Mouse (Mus musculus) forebrain, embryonic 14.5 days (tissue): ENCODE results near the gene Cdc42bpg. TPM values are rescaled to one million over a fixed set of nuclear protein-coding genes. Genes with fewer than 3 reads are reported as not detected.

Source experiments
- ATAC-seq: fragments of 200-750 bp; cut with Nextera tagmentation; 2 replicates; pipeline ENCODE4 v1.8.0; 2017; ENCODE audit warnings: mild to moderate bottlenecking, moderate library complexity
- DNase-seq: peaks from one replicate; pipeline ENCODE4 v3.0.0-alpha.2; 2015; ENCODE audit warnings: low spot score
- H3K27ac ChIP-seq: fragments of 300-500 bp; sonication (generic); 2 replicates; pipeline ENCODE4 v1.5.1; 2014; ENCODE audit warnings: low read depth, mild to moderate bottlenecking, control low read depth, low read length, moderate library complexity
- H3K27me3 ChIP-seq: fragments of 300-500 bp; sonication (generic); replicated peaks from 2 replicates; pipeline ENCODE4 v1.6.1; 2014; ENCODE audit warnings: low read length, control low read depth, mixed read lengths; ENCODE audit not compliant: control insufficient read depth, insufficient read depth
- H3K36me3 ChIP-seq: fragments of 300-500 bp; sonication (generic); 2 replicates; pipeline ENCODE4 v1.6.1; 2014; ENCODE audit warnings: low read length, control low read depth; ENCODE audit not compliant: control insufficient read depth, insufficient read depth
- H3K4me1 ChIP-seq: fragments of 300-500 bp; sonication (generic); 2 replicates; pipeline ENCODE4 v1.6.1; 2014; ENCODE audit warnings: antibody characterized with exemption, low read length, control low read depth; ENCODE audit not compliant: control insufficient read depth, insufficient read depth
- H3K4me2 ChIP-seq: fragments of 300-500 bp; sonication (generic); 2 replicates; pipeline ENCODE4 v1.6.1; 2014; ENCODE audit warnings: mild to moderate bottlenecking, control low read depth, low read length
- H3K4me3 ChIP-seq: fragments of 300-500 bp; sonication (generic); 2 replicates; pipeline ENCODE4 v1.5.1; 2014; ENCODE audit warnings: low read depth, low read length, control low read depth
- H3K9ac ChIP-seq: fragments of 300-500 bp; sonication (generic); 2 replicates; pipeline ENCODE4 v1.6.1; 2014; ENCODE audit warnings: mild to moderate bottlenecking, low read length, control low read depth, moderate library complexity
- H3K9me3 ChIP-seq: fragments of 300-500 bp; sonication (generic); replicated peaks from 2 replicates; pipeline ENCODE4 v1.6.1; 2016; ENCODE audit warnings: low read length, control low read depth, mixed read lengths; ENCODE audit not compliant: control insufficient read depth
- WGBS: fragments of 180-500 bp; shearing (Covaris S2); extraction: QIAGEN DNeasy Blood & Tissue Kit; methylation state at CpG from one replicate; pipeline ENCODE4 v1.1.7; 2014; 5-methylcytosine and 5-hydroxymethylcytosine counted together
- polyA plus RNA-seq: library from polyadenylated mRNA; unstranded; fragments of >200 nt; fragmentation: Nextera tagmentation; extraction: Ambion mirVana; gene quantifications from 2 replicates; pipeline ENCODE4 v1.2.1, GENCODE M21; 2014

Cdc42bpg gene
- polyA plus RNA-seq, 1 experiment from 2014 or later = 0.61 TPM

DNA sequence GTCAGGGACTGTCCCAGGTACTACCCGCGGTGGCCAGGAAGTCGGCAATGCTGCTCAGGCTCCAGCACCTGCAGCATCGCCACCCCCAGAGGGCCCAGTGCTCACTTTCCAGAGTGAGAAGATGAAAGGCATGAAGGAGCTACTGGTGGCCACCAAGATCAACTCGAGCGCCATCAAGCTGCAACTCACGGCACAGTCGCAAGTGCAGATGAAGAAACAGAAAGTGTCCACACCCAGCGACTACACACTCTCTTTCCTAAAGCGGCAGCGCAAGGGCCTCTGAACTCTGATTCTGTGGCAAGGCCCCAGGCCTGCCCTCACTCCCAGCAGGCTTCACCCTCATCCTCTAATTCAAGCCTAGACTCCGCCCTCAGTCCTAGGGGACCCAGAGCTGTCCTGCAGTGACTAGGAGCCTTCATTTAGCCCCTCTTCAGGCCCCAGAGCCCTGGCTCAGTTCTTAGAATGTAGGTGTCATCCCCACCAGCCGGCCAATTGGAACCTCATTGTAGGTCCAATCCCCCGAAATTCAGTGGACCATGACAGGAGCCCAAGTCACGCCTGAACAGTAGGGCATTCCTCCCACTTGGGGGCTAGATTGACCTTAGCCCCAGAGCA is 33.7 kb downstream of the Cdc42bpg start:
- ATAC-seq = no peak
- Histone ChIP-seq H3K4me3 (no peak overlapping the region), H3K9ac (no peak overlapping the region)

GRCm38 (mm10) chr19:6340524-6341452 is 34.5 kb downstream of the Cdc42bpg start, which contains the start of gene Map4k2:
TSS of gene Map4k2 (plus strand) at chr19:6341135.
- Histone ChIP-seq H3K4me3 (peak within 1 kb of the TSS; percentile 51), H3K27me3 (no peaks in the 10 kb centered on the region), H3K36me3 (peaks cover 66% of the 10 kb centered on the region), H3K4me1 (peaks cover 17% of the 10 kb centered on the region), H3K4me2 (peak within 1 kb of the TSS; percentile 85), H3K9me3 (no peaks in the 10 kb centered on the region), H3K9ac (peak within 1 kb of the TSS; percentile 67), H3K27ac (0 out of 2 replicates have a peak within 1 kb of the TSS, but pooled peaks have one; percentile 14)
- WGBS = 7% methylated on average over 60 of the region's 72 CpGs
- DNase-seq = peak; percentile 68
- ATAC-seq = peak; percentile 76

More for the DNA sequence above, 33.7 kb downstream of the Cdc42bpg start:
- H3K27me3 ChIP-seq = no peaks in the 10 kb centered on the region
- peaks cover 19% of the 10 kb centered on the region for H3K4me1 ChIP-seq
- no peaks in the 10 kb centered on the region for H3K9me3 ChIP-seq
- H3K4me2 ChIP-seq = no peak overlapping the region; the same call in 1 of the 2 replicates
- no peak for DNase-seq
- 69% methylated on average over 15 of the region's 15 CpGs for WGBS
- no peak overlapping the region for H3K27ac ChIP-seq
- peaks cover 58% of the 10 kb centered on the region for H3K36me3 ChIP-seq

GRCm38 (mm10) chr19:6341453-6342077 is 35.3 kb downstream of the Cdc42bpg start:
- H3K36me3 ChIP-seq = peaks cover 73% of the 10 kb centered on the region
- peak overlapping the region; percentile 67 for H3K9ac ChIP-seq
- 0 out of 2 replicates have a peak overlapping the region, but pooled peaks have one; percentile 14 for H3K27ac ChIP-seq
- no peak for ATAC-seq
- H3K4me3 ChIP-seq = peak overlapping the region; percentile 51
- no peak for DNase-seq
- no peaks in the 10 kb centered on the region for H3K9me3 ChIP-seq
- 18% methylated on average over 16 of the region's 23 CpGs for WGBS
- H3K4me2 ChIP-seq = peak overlapping the region; percentile 85
- H3K27me3 ChIP-seq = no peaks in the 10 kb centered on the region
- H3K4me1 ChIP-seq = peaks cover 9% of the 10 kb centered on the region

GRCm38 (mm10) chr19:6342276-6342933 is 36.1 kb downstream of the Cdc42bpg start:
- Histone ChIP-seq H3K9me3 (no peaks in the 10 kb centered on the region), H3K36me3 (peaks cover 76% of the 10 kb centered on the region), H3K9ac (no peak overlapping the region), H3K27me3 (no peaks in the 10 kb centered on the region), H3K27ac (no peak overlapping the region), H3K4me2 (no peak overlapping the region), H3K4me1 (peaks cover 4% of the 10 kb centered on the region; the same call in 1 of the 2 replicates), H3K4me3 (no peak overlapping the region)
- WGBS = 83% methylated on average over 5 of the region's 5 CpGs
- ATAC-seq = no peak
- no peak for DNase-seq

DNA sequence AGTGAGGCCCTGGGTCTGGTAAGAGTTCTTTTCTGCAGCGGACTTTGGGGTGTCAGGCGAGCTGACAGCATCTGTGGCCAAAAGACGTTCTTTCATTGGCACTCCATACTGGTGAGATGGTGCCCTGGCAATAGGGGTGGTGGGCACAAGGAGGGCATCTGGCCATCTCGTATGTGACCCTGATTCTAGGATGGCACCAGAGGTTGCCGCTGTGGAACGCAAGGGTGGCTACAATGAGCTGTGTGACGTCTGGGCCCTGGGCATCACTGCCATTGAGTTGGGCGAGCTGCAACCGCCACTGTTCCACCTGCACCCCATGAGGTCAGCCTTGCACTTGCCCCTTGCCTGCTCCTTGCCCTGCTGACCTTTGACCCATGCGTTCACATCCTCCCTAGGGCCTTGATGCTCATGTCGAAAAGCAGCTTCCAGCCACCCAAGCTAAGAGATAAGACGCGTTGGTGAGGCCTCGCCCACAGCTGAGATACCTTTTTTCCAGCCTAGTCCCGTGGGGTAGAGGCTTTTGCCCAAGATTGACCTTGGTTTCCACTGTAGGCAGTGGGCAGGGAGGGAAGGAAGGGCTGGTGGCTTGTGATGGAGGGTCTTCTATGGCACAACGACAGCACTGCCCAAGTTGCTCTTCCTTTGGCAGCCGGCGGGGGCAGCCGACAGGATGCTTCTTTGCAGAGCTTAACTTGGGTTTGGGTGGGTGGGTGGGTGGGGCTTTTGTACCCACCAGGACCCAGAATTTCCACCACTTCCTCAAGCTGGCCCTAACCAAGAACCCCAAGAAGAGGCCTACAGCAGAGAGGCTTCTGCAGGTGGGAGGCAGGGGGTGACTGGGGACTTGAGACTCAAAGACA is 37.0 kb downstream of the Cdc42bpg start:
- DNase-seq (no peak), ATAC-seq (no peak)
- Histone ChIP-seq H3K27ac (no peak overlapping the region), H3K4me2 (no peak overlapping the region), H3K9me3 (no peaks in the 10 kb centered on the region), H3K27me3 (no peaks in the 10 kb centered on the region), H3K4me3 (no peak overlapping the region), H3K9ac (no peak overlapping the region), H3K4me1 (peaks cover 4% of the 10 kb centered on the region; the same call in 1 of the 2 replicates), H3K36me3 (peaks cover 72% of the 10 kb centered on the region)
- WGBS = 88% methylated on average over 19 of the region's 19 CpGs

DNA sequence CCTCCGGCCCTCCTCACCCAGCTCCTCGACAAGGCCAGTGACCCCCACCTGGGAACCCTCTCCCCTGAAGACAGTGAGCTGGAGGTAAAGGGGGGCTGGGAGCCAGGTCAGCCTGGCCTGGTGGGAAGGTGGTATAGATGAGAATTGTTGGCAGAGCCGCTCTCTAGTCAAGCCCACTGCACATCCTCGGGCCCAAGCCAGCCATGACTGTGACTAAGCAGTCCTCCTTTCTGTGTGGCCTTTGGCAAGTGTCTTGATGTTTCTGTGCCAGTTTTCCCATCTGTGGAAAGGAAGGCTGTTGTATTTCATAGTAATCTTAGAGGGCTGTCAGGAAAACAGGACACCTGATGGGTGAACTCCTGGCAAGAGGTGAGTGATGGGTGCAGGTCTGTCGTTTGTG is 37.7 kb downstream of the Cdc42bpg start:
- Histone ChIP-seq H3K36me3 (peaks cover 71% of the 10 kb centered on the region), H3K4me2 (no peak overlapping the region), H3K27me3 (no peaks in the 10 kb centered on the region), H3K27ac (no peak overlapping the region), H3K4me3 (no peak overlapping the region), H3K9ac (no peak overlapping the region), H3K4me1 (peaks cover 4% of the 10 kb centered on the region; the same call in 1 of the 2 replicates), H3K9me3 (no peaks in the 10 kb centered on the region)
- DNase-seq (no peak), ATAC-seq (no peak)
- 91% methylated on average over 5 of the region's 5 CpGs for WGBS

- WGBS = 93% methylated on average over 5 of the region's 5 CpGs
- Histone ChIP-seq H3K36me3 (peaks cover 70% of the 10 kb centered on the region), H3K4me2 (no peak overlapping the region), H3K27ac (no peak overlapping the region), H3K9me3 (no peaks in the 10 kb centered on the region), H3K27me3 (no peaks in the 10 kb centered on the region), H3K4me3 (no peak overlapping the region), H3K9ac (no peak overlapping the region), H3K4me1 (no peaks in the 10 kb centered on the region)
- ATAC-seq = no peak
- DNase-seq = no peak
Measured at GRCm38 (mm10) chr19:6346023-6346422, 39.8 kb downstream of the Cdc42bpg start.

- H3K27me3 ChIP-seq = no peaks in the 10 kb centered on the region
- H3K4me2 ChIP-seq = no peak overlapping the region
- H3K27ac ChIP-seq = no peak overlapping the region; the same call in 1 of the 2 replicates
- H3K36me3 ChIP-seq = peaks cover 75% of the 10 kb centered on the region
- DNase-seq (no peak), ATAC-seq (no peak)
- no peak overlapping the region for H3K4me3 ChIP-seq
- 85% methylated on average over 10 of the region's 10 CpGs for WGBS
- H3K9me3 ChIP-seq = no peaks in the 10 kb centered on the region
- H3K4me1 ChIP-seq = no peaks in the 10 kb centered on the region
- no peak overlapping the region for H3K9ac ChIP-seq
Measured at GRCm38 (mm10) chr19:6346661-6347060, 40.4 kb downstream of the Cdc42bpg start.
